Mouse (Mus musculus) central nervous system, embryonic 14 days (tissue): ENCODE results near the gene Gcgr. TPM values are rescaled to one million over a fixed set of nuclear protein-coding genes. Genes with fewer than 3 reads are reported as not detected.

ENCODE experiments used
- polyA plus RNA-seq: library from polyadenylated mRNA; depleted of rRNA; stranded (reverse); fragments of >200 nt; gene quantifications from 2 replicates; pipeline ENCODE4 v1.2.3, GENCODE M21; 2012; rRNA removed

Gcgr gene
- polyA plus RNA-seq = 0.25 and 1.1 TPM in 2 replicates

GRCm38 (mm10) chr11:120530085-120530964, at the start of gene Gcgr:
Gcgr (plus strand) TSS chr11:120530699.

GRCm38 (mm10) chr11:120484265-120484981, 46.1 kb upstream of the Gcgr start, which contains the start of gene Mrpl12:
Mrpl12 (plus strand) TSS chr11:120484613.

GRCm38 (mm10) chr11:120491317-120492023, 39.0 kb upstream of the Gcgr start, which contains the start of gene Slc25a10:
Slc25a10 (plus strand) TSS chr11:120491840.

GRCm38 (mm10) chr11:120549168-120549945, 18.9 kb downstream of the Gcgr start, which contains the start of gene Mcrip1:
Mcrip1 (minus strand) TSS chr11:120549727.

GRCm38 (mm10) chr11:120550810-120551440, 20.4 kb downstream of the Gcgr start, which contains the start of gene Ppp1r27:
Ppp1r27 (minus strand) TSS chr11:120551132.

GRCm38 (mm10) chr11:120572752-120573584, 42.5 kb downstream of the Gcgr start, which contains the start of gene P4hb:
P4hb (minus strand) TSS chr11:120573253.

GRCm38 (mm10) chr11:120581490-120582267, 51.2 kb downstream of the Gcgr start, which contains the start of gene Arhgdia:
Arhgdia (minus strand) TSS chr11:120581624.

Other genes with a start within 250 kb of the Gcgr start
- gene Actg1, start 182.2 kb upstream of the Gcgr start, polyA plus RNA-seq = 1,737 and 2,132 TPM in 2 replicates
- 0.54 and 0.64 TPM in 2 replicates for gene Fscn2, start 169.2 kb upstream of the Gcgr start, polyA plus RNA-seq
- gene Faap100, start 151.9 kb upstream of the Gcgr start, polyA plus RNA-seq = 84.8 and 87.8 TPM in 2 replicates
- gene Nploc4, start 93.0 kb upstream of the Gcgr start, polyA plus RNA-seq = 49.9 and 50.5 TPM in 2 replicates
- 0.14 TPM in 1 of 2 replicates, not detected in the other for gene Tspan10, start 88.1 kb upstream of the Gcgr start, polyA plus RNA-seq
- gene Pde6g, start 77.2 kb upstream of the Gcgr start, polyA plus RNA-seq = 0.29 and 0.44 TPM in 2 replicates
- 8.3 and 9.0 TPM in 2 replicates for gene Oxld1, start 72.6 kb upstream of the Gcgr start, polyA plus RNA-seq
- 34.1 and 34.7 TPM in 2 replicates for gene Ccdc137, start 72.6 kb upstream of the Gcgr start, polyA plus RNA-seq
- 40.3 and 40.8 TPM in 2 replicates for gene Arl16, start 63.1 kb upstream of the Gcgr start, polyA plus RNA-seq
- gene Mrpl12, start 46.1 kb upstream of the Gcgr start, polyA plus RNA-seq = 101 and 106 TPM in 2 replicates
- 42.9 and 47.1 TPM in 2 replicates for gene Slc25a10, start 38.9 kb upstream of the Gcgr start, polyA plus RNA-seq
- gene Mcrip1, start 19.0 kb downstream of the Gcgr start, polyA plus RNA-seq = 208 and 216 TPM in 2 replicates
- 0.59 TPM in 1 of 2 replicates, not detected in the other for gene Ppp1r27, start 20.4 kb downstream of the Gcgr start, polyA plus RNA-seq
- 209 and 309 TPM in 2 replicates for gene P4hb, start 42.6 kb downstream of the Gcgr start, polyA plus RNA-seq
- gene Arhgdia, start 50.9 kb downstream of the Gcgr start, polyA plus RNA-seq = 455 and 517 TPM in 2 replicates
- 136 and 151 TPM in 2 replicates for gene Alyref, start 67.7 kb downstream of the Gcgr start, polyA plus RNA-seq
- 168 and 170 TPM in 2 replicates for gene Anapc11, start 67.7 kb downstream of the Gcgr start, polyA plus RNA-seq
- 0.73 and 1.2 TPM in 2 replicates for gene Npb, start 77.8 kb downstream of the Gcgr start, polyA plus RNA-seq
- 272 and 279 TPM in 2 replicates for gene Pcyt2, start 87.2 kb downstream of the Gcgr start, polyA plus RNA-seq
- gene Sirt7, start 94.5 kb downstream of the Gcgr start, polyA plus RNA-seq = 74.5 and 74.8 TPM in 2 replicates
- gene Mafg, start 102.9 kb downstream of the Gcgr start, polyA plus RNA-seq = 52.3 and 57.4 TPM in 2 replicates
- 22.8 and 29.0 TPM in 2 replicates for gene Pycr1, start 113.1 kb downstream of the Gcgr start, polyA plus RNA-seq
- gene Myadml2, start 117.5 kb downstream of the Gcgr start, polyA plus RNA-seq = 0.11 and 0.58 TPM in 2 replicates
- gene Notum, start 130.5 kb downstream of the Gcgr start, polyA plus RNA-seq = 1.9 and 3.2 TPM in 2 replicates
- gene Aspscr1, start 142.3 kb downstream of the Gcgr start, polyA plus RNA-seq = 88.0 and 94.4 TPM in 2 replicates
- gene Cenpx, start 183.0 kb downstream of the Gcgr start, polyA plus RNA-seq = 71.4 and 77.3 TPM in 2 replicates
- gene Lrrc45, start 183.2 kb downstream of the Gcgr start, polyA plus RNA-seq = 125 and 127 TPM in 2 replicates
- gene Rac3, start 190.8 kb downstream of the Gcgr start, polyA plus RNA-seq = 346 and 390 TPM in 2 replicates
- 11.1 and 11.3 TPM in 2 replicates for gene Dcxr, start 196.6 kb downstream of the Gcgr start, polyA plus RNA-seq
- 0.57 and 5.7 TPM in 2 replicates for gene Cbr2, start 201.4 kb downstream of the Gcgr start, polyA plus RNA-seq
- gene Hmga1b, start 232.1 kb downstream of the Gcgr start, polyA plus RNA-seq = 1.6 and 1.7 TPM in 2 replicates